ENCODE assay signal across 11 mouse cellular contexts in the genomic region with DNA sequence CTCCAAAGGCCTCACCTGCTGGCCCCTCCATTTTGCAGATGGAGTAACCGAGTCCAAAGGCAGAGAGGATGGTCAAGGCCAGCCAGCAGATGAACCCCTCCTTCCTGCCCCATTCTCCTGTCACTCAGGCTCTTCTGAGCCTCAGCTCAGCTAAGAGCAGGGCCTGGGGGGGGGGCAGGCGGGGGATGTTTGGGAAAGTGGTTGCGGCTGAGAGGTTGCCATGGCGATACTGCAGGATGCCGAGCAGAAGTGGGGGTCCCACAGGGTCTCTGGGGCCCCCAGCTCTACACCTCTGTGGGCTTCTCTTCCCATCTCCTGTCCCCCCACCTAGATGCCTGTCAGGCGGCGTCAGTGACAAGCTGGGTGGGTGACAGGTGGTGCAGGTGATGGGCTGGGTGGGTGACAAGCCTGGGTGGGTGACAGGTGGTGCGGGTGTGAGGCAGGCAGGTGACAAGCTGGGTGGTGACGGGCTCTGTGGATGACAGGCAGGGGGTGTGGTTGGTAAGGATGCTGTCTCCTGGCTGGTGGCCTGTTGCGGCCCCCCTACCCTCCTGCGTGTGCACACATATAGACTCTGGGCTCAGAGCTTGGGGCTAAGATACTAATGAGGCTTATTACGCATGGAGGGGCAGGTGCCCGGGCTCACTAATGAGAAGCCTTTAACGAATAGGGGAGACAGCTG. TPM values are rescaled to one million over a fixed set of nuclear protein-coding genes. Genes with fewer than 3 reads are reported as not detected.
DNase-seq lines count a peak whose midpoint lies in the region; ATAC-seq and TF ChIP-seq lines count a peak whose summit lies in the region.
"Had no signal": no experiment of that assay in that cellular context is flagged by ENCODE, and none has a peak within 500 bp of the region (broad histone marks: within the 10 kb centered on the region; RNA-seq: fewer than 3 reads in every experiment).

No protein-coding gene starts in this region.

- no peak overlapping the region for H3K4me3 ChIP-seq in lung, embryonic 15.5 days
- no peak overlapping the region for H3K4me3 ChIP-seq in hindbrain, postnatal 0 days (ENCODE audit: low read length)
- no peak overlapping the region for H3K4me3 ChIP-seq in stomach, embryonic 16.5 days (replicated peaks; ENCODE audit: low read length)
- H3K4me3 ChIP-seq: left cerebral cortex, adult 2 months had no signal

- no peak overlapping the region for H3K4me2 ChIP-seq in lung, embryonic 15.5 days
- peak overlapping the region; percentile 49 for H3K4me2 ChIP-seq in hindbrain, postnatal 0 days (ENCODE audit: low read depth, low read length)
- no peak overlapping the region for H3K4me2 ChIP-seq in stomach, embryonic 16.5 days (ENCODE audit: low read depth, low read length)

- no peak for TF ChIP-seq CTCF in hindbrain, postnatal 0 days (IDR thresholded peaks at IDR 0.05; ENCODE audit: low read depth)

- no peak overlapping the region for H3K9ac ChIP-seq in lung, embryonic 15.5 days
- H3K9ac ChIP-seq in hindbrain, postnatal 0 days (replicated peaks; ENCODE audit: low read length): no peak overlapping the region
- peak overlapping the region; percentile 18; the same call in 1 of the 2 replicates for H3K9ac ChIP-seq in stomach, embryonic 16.5 days (ENCODE audit: low read length)

- DNase-seq in embryo, embryonic 11 days: peak; percentile 54
- DNase-seq in embryo, embryonic 9.5 days (ENCODE audit: extremely low spot score): no peak
- DNase-seq in lung, postnatal 36 days: no peak
- peak; percentile 62 for DNase-seq in hindbrain, postnatal 0 days (ENCODE audit: low spot score)
- no peak for DNase-seq in spleen, postnatal 10 days (ENCODE audit: low spot score in 2 of 2)
- no peak for DNase-seq in layer of hippocampus, postnatal 36 days
- DNase-seq: right cerebral cortex, postnatal 14 days; thymus, adult 2 months had no signal

- ATAC-seq in lung, embryonic 15.5 days (ENCODE audit: borderline replicate concordance, extremely low read depth, low FRiP score, low TSS enrichment): no peak
- ATAC-seq in hindbrain, postnatal 0 days: peak; percentile 53
- no peak for ATAC-seq in stomach, embryonic 16.5 days (ENCODE audit: insufficient read depth, low FRiP score)

- no peaks in the 10 kb centered on the region for H3K36me3 ChIP-seq in lung, embryonic 15.5 days
- no peaks in the 10 kb centered on the region; the same call in 1 of the 2 replicates for H3K36me3 ChIP-seq in hindbrain, postnatal 0 days (ENCODE audit: insufficient read depth, low read length)
- no peaks in the 10 kb centered on the region for H3K36me3 ChIP-seq in stomach, embryonic 16.5 days (ENCODE audit: control insufficient read depth, insufficient read depth, low read length)

- peaks cover 84% of the 10 kb centered on the region for H3K4me1 ChIP-seq in lung, embryonic 15.5 days
- H3K4me1 ChIP-seq in hindbrain, postnatal 0 days (ENCODE audit: insufficient read depth, low read length): peaks cover 62% of the 10 kb centered on the region
- H3K4me1 ChIP-seq in stomach, embryonic 16.5 days (ENCODE audit: control insufficient read depth, insufficient read depth, low read length): peaks cover 73% of the 10 kb centered on the region

- peak overlapping the region; percentile 70; the same call in 1 of the 2 replicates for H3K27ac ChIP-seq in lung, embryonic 15.5 days
- peak overlapping the region; percentile 12 for H3K27ac ChIP-seq in hindbrain, postnatal 0 days
- peak overlapping the region; percentile 90; the same call in 1 of the 2 replicates for H3K27ac ChIP-seq in stomach, embryonic 16.5 days (ENCODE audit: low read length)
- H3K27ac ChIP-seq: left cerebral cortex, adult 2 months had no signal

- no peaks in the 10 kb centered on the region for H3K27me3 ChIP-seq in lung, embryonic 15.5 days
- no peaks in the 10 kb centered on the region for H3K27me3 ChIP-seq in hindbrain, postnatal 0 days (ENCODE audit: insufficient read depth, low read length)
- H3K27me3 ChIP-seq in stomach, embryonic 16.5 days (ENCODE audit: control insufficient read depth, insufficient read depth, low read length): no peaks in the 10 kb centered on the region

- 75% methylated on average over 14 of the region's 14 CpGs for WGBS in lung, embryonic 15.5 days
- 21% methylated on average over 14 of the region's 14 CpGs for WGBS in hindbrain, postnatal 0 days
- 77% methylated on average over 14 of the region's 14 CpGs for WGBS in stomach, embryonic 16.5 days

- H3K9me3 ChIP-seq in lung, embryonic 15.5 days: no peaks in the 10 kb centered on the region
- no peaks in the 10 kb centered on the region for H3K9me3 ChIP-seq in hindbrain, postnatal 0 days (ENCODE audit: low read length)
- no peaks in the 10 kb centered on the region for H3K9me3 ChIP-seq in stomach, embryonic 16.5 days (replicated peaks; ENCODE audit: control insufficient read depth, low read length)

RNA-seq across cellular contexts. Expression of gene Ahdc1, which starts 12.0 kb away (rescaled TPM):
- 8.5 and 10.5 TPM in 2 replicates for polyA plus RNA-seq in lung, embryonic 15.5 days (2015; fragmentation: Nextera tagmentation; extraction: Ambion mirVana)
- total RNA-seq in hindbrain, postnatal 0 days (2014; rRNA removed): 88.2 and 106 TPM in 2 replicates
- polyA plus RNA-seq in hindbrain, postnatal 0 days (2015; fragmentation: Nextera tagmentation; extraction: Ambion mirVana): 9.7 and 10.8 TPM in 2 replicates
- polyA plus RNA-seq in stomach, embryonic 16.5 days (2015; fragmentation: Nextera tagmentation; extraction: Ambion mirVana): 4.9 and 7.1 TPM in 2 replicates
- total RNA-seq in layer of hippocampus, postnatal 36 days (2021): 100 to 1,000 TPM; 111 to 113 TPM

RNA-seq across cellular contexts. Expression of gene Fgr, which starts 49.2 kb away (rescaled TPM):
- polyA plus RNA-seq in lung, embryonic 15.5 days (2015; fragmentation: Nextera tagmentation; extraction: Ambion mirVana): 0.69 and 0.74 TPM in 2 replicates
- total RNA-seq in hindbrain, postnatal 0 days (2014; rRNA removed): 0.07 and 0.73 TPM in 2 replicates
- 0.19 and 0.39 TPM in 2 replicates for polyA plus RNA-seq in hindbrain, postnatal 0 days (2015; fragmentation: Nextera tagmentation; extraction: Ambion mirVana)
- polyA plus RNA-seq in stomach, embryonic 16.5 days (2015; fragmentation: Nextera tagmentation; extraction: Ambion mirVana): 1.2 and 1.8 TPM in 2 replicates
- under 1 TPM in 1 of 2 experiments, not detected in 1; 0.66 TPM for total RNA-seq in layer of hippocampus, postnatal 36 days (2021)

Comparison
In these comparisons a context has a peak if more than half of its experiments do, and no peak if none do; other contexts are left out.
1. DNase-seq: peak in embryo, embryonic 11 days (single experiment) and hindbrain, postnatal 0 days (single experiment); none in embryo, embryonic 9.5 days (single experiment), lung, postnatal 36 days (single experiment), spleen, postnatal 10 days (0 of 2) and layer of hippocampus, postnatal 36 days (0 of 2).
2. H3K27ac ChIP-seq: peak in every context shown above with its lines; median percentile 90 in stomach, embryonic 16.5 days; 70 in lung, embryonic 15.5 days; 12 in hindbrain, postnatal 0 days.